Mouse (Mus musculus) lung, adult 10 weeks (tissue): ENCODE data around the gene Pdcd4. TPM values are rescaled to one million over a fixed set of nuclear protein-coding genes. Genes with fewer than 3 reads are reported as not detected.

Experiments used
- polyA plus RNA-seq: library from polyadenylated mRNA; stranded (reverse); fragments of 350-450 nt; fragmentation: Illumina TruSeq; extraction: RNeasy Lipid Tissue Mini Kit (QIAGEN cat#74804); gene quantifications from one replicate; pipeline ENCODE4 v1.2.3, GENCODE M21; 2014; ENCODE audit warnings: low read depth, low replicate concordance; ENCODE audit not compliant: insufficient read depth

Gene Pdcd4
- 23.0 TPM for polyA plus RNA-seq

GRCm38 (mm10) chr19:53892061-53892460, at the start of gene Pdcd4:
TSS of gene Pdcd4 (plus strand) at chr19:53892231.

DNA sequence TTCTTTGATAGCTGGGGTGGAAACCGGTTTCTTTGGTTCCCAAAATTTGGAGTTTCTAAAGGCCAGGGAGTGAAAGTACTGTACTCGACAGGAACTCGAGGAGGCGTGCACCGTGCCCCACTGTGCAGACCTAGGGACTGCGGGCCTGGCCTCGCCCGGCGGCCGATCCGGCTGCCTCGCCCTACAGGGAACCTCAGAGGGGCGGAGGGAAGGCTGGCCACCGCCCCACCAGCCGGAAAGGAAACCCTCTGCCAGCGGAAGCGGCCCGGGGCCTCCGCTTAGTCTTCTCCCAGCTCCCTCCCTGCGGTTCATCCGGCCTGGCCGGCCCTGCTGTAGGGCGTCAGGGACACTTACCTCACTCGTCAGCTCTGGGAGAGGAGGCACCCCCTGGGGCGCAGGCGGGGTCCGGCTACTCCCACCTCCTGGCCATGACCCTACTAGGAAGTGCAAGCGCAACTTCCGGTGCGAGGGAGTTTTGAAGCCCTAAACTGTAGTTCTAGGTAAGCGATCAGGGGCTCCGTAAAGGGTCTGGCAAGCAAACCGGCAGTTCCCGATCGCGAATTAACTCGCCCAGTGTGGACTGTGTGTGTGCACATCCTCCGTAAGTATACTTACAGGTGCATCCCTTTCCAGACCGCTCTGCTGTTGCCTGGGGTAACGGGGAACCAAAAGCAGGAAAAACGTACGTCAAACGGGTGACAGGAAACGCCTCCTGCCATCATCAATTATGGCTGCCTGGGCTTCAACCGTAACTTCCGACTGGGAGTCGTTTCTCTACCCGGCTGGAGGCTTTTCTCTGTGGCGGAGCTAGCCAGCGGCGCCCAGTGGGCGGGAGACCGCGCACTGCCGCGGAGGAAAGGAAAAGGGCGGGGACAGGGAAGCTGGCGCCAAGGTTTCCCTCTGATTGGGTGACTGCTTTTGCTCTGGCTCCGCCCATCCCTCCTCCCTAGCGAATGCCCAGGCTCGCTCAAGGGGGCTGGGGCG, 52.1 kb downstream of the Pdcd4 start, which contains the start of the genes Shoc2 and Bbip1:
Shoc2 (plus strand) TSS at position 505 of the 984 bp plus-strand sequence.
Bbip1 (minus strand) TSS at position 826 of the 984 bp plus-strand sequence.

Other genes starting within 250 kb of the Pdcd4 start
- 1.6 TPM for gene Rbm20, start 214.9 kb upstream of the Pdcd4 start, polyA plus RNA-seq
- 15.7 TPM for gene Shoc2, start 52.1 kb downstream of the Pdcd4 start, polyA plus RNA-seq
- 64.2 TPM for gene Bbip1, start 52.4 kb downstream of the Pdcd4 start, polyA plus RNA-seq
- 0.20 TPM for gene Adra2a, start 151.9 kb downstream of the Pdcd4 start, polyA plus RNA-seq